Mouse (Mus musculus): Measurements from ENCODE around the gene Ets1.
A peak's percentile ranks its signal among the peaks of the same experiment; 100 is the strongest.

The Ets1 gene

DNA sequence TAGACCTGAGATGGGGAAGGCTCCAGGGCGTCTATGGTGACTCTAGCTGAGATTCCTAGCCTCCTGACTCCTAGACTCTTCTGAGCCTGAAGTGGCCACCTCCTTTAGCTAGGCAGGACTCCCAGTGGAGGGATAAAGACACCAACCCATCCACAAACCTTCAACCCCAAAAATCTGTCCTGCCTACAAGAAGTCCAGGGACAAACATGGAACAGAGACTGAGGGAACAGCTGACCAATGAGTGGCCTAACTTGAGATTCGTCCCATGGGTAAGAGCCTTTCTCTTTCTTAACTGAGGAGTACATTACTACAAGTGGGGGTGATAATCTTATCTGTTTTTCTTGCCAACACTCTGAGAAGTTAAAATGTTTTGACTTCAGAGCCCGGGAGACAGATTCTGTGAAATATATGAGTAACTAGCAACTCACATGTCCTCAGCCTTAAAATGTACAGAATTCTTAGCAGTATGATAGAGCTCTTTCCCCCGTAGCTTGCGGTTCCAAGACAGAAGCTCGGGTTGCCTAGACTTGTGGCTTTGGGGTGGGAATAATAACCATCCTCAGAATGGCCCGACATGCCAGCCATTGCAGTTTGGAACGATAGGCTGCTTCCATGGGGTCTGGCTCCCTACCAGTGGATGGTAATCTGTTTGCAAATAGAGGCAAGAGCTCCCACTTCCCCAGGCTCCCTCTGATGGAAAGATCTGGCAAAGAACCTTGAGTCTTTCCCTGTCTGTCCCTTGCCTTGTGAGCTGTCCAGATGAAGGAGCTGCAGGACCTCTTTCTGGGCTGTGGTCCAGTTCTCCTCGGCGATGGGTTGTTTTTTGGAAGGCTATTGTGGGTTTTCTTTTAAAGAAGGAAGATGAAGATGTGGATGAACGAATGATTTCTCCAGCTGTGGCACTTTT is 30.8 kb downstream of the Ets1 start:
- DNase-seq (ENCODE audit: low read depth, low spot score), result no peak

DNA sequence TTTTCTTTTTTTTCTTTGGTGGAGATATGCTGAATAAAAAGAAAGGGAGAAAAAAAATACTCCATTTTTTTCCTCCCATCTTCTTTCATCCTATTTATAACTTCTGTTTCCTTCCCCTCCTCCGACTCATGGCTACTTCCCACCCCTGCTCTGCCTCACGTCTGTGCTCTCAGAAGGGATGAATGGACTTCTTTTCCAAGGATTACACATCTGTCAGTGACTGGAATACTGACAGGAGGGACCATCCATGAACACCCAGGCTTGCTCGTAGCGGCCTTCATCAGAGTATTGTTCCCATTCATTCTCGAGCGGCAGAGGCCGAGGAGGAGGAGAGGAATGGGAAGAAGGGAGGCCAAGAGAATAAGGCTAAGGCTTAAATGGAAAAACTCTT is 31.5 kb downstream of the Ets1 start:
- DNase-seq (ENCODE audit: low read depth, low spot score), result no peak

DNA sequence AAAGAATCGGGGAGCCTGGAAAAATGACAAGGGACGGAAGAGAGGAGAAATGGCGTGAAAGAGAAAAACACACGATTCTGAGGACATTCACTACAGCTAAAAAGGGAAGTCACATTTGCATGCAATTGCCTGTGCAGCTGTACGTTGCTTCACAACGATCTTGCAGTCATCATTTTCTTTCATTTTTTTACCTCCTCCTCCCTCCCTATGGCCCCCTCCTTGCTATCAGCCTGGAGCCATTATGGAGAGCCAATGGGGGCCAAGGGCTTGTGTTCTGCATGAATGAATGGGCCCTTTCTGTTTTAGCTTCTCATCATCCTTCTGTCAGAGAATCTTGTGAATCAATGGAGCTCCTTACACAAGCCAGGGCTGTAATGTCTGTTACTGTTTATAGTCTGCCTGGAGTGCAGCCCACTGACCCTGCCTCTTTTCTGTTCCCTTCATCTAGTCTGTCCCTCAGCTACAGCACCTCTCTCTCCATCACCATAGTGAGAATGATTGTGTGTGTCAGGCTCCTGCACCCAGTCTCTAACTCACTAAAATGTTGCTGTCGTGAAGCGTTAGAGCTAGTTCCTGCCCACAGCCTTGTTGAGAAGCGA is 32.2 kb downstream of the Ets1 start:
- DNase-seq (ENCODE audit: low read depth, low spot score), result no peak

DNA sequence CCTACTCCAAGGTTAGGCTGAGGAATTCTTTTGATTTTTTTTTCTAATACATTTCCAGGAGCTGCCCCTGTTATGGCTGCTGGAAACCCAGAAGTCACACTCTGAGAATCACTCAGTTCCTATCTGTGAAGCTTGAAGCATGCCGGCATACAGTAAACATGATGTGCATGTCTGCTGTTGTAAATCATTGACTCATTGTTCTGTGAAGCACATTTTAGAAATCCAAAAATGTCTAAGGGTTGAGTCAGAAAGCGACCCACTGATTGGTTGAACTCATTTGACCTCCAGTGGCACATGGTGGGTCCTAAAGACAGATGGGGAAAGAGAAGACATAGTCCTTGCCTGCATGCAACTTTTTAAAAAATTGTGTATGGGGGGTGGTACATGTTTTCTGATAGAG is 33.4 kb downstream of the Ets1 start:
- no peak for DNase-seq (ENCODE audit: low read depth, low spot score)

DNA sequence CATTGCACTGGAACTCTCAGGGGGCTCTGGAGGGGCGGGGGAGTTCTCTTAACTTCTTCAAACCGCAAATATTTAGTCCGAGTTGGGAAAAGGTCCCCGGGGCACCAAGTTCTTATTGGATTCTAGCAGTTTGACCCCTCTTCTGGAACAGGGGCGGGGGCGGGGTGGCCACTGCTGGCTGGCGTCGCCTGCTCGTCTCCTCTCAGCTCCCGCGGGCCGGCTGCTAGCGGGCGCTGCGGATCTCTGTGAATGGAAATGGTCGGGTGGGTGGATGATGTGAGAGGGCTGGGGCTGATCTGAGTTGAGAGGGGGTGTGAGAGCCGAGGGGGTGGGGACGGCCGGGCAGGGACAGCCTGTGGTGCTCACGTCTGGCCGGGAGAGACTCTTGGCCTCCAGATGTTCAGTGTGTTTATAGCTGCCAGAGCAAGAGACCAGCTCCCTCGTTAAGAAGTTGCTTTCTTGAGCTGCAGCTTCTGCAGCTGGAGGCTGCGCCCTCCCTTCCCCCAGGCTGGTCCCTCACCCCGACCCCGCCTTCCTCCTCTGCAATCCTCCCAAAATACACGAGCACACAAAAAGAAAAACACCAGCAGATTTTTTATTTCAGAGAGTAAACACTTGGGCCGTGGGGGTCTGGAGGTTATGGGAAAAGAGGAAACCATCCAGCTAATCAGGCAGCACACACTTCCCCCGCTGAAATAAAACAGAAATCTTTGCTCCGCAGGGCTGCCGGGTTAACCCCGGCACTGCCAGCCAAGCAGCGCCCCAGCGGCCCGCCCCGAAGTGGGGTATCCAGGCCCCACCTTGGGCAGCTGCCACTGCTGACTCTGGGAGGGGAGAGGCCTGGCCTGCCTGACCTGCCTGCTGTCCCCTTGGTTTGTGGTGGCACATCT is 36.2 kb downstream of the Ets1 start:
- DNase-seq (ENCODE audit: low read depth, low spot score), result peak; percentile 73

DNA sequence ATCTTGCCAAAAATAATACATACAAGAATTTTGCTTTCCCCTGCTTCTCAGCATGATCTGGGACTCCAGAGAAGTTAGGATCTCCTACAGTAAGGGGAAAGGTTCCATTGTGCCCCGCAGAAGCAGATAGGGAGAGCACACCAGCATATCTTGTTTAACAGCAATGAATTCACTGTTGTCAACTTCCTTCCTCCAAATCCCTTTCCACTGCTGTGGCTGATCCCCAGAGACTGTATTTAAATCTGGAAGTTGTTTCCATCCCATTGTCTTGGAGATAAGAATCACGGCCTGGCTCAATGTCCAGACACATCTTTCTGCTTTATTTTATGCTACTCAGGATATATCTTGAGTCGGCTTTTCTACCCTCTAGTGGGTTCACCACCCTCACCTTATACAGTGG is 37.9 kb downstream of the Ets1 start:
- DNase-seq (ENCODE audit: low read depth, low spot score), result no peak

DNA sequence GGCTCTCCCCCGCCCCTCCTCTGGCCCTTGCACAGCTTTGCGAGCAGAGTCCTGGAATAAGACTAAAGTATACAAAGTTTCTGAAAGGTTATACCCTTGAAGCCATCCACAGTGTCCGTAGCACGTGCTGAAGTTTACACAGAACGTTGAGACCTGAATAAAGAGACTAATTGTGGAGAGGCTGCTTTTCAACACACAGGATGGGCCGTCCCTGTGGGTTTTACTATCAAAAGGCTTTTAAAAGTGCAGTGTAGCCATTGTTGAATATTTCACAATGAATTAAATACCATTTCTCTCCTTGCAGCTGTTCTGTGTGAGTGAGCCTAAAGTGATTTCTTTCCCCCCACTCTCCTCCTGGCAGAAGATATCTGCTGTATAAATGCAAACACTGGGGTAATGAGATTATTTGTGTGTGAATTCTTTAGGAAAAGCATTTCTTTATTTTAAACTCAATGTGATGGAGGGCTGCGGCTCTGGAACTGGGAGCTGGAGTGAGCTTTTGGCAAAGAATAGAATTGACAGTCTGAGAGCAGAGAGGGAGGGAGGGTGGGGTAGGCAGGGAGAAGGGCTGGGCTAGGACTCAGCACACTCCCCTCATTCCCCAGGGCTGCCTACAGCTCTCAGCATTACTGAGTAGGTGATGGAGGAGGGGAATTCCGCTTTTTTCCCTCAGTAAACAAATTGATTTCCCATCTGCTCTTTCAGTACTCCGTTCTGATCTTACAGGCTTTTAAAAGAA is 39.8 kb downstream of the Ets1 start:
- no peak for DNase-seq (ENCODE audit: low read depth, low spot score)

DNA sequence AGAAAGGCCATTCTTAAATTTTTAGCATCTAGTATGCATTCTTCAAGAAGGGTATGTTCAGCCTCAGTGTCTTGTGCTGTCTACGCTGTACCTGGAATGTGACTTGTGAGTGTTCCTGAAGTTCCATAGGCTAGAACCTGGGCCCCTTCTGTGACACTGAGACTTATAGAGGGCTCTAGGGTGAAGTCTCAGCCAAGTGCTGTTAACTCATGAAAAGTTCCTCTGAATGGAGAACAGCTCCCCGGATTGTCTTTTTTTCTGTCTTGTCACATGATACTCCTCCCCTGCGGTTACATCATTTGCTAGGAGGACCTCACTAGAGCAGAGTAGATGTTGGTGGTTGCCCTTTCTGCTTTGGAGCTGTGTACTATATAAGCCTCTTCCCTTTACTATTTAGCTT is 40.5 kb downstream of the Ets1 start:
- peak; percentile 43 for DNase-seq (ENCODE audit: low read depth, low spot score)

DNA sequence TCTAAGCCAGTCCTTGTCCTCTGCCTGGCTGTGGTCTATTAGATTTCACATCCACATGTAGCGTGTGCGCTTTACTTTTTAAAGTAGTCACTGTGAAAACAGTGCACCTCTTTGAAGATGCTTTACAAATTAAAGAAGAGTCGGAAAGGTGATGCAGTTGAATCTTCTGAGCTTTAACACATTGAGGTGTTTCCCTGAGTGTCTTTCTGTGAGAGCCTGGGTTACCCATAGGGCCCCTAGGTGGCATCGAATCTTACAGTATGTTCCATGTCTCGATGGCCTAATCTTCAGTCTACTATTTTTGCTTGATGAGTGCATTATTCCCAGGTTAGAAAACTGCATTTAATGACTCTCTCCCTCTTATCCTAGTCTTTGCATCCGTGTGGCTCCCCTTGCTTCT is 41.6 kb downstream of the Ets1 start:
- peak; percentile 39 for DNase-seq (ENCODE audit: low read depth, low spot score)

DNA sequence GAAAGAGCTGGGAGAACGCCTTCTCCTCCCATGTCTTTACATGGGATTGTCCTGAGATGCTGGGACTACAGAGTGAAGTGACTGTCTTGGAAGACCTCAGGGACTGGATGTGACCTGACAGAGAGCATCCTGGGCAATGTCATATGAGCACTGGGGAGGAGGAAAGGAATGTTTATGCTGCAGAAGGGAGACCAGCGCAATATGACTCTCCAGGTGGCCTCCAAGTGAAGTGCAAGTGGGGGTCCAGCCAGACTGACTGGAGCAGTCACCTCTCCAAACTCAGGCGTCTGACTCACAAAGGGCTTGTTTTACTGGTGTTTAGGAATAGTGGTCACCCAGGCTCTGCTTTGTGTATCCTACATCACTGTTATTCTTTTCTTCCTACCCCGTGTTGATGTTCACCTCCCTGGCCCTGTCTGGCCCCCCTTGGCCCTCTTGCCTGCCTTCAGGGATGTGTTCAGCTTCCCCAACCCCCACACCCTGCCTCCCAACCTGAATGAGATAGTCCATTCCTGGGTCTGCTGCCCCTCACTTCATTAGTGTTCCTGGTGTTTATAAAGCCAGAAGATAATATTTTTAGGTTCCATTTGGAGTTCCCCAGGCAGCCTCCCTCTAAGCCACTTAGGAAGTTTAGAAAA is 42.2 kb downstream of the Ets1 start:
- DNase-seq (ENCODE audit: low read depth, low spot score), result no peak

DNA sequence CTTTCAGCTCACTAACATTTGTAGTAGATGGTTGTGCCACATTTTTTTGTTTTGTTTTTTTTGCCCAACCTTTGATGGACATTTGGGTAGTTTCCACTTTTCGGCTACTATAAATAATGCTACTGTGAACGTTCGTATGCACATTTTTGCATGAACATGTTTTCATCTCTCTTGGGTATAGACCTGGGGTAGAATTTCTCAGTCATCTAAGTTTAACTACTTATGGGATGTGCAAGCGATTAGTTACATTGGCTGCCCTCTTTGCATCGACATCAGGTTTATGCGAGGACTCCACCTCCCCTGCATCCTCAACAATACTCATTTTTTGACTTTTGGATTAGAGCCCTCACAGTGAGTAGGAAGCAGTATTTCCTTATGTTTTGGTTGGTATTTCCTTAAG is 43.5 kb downstream of the Ets1 start:
- no peak for DNase-seq (ENCODE audit: low read depth, low spot score)

DNA sequence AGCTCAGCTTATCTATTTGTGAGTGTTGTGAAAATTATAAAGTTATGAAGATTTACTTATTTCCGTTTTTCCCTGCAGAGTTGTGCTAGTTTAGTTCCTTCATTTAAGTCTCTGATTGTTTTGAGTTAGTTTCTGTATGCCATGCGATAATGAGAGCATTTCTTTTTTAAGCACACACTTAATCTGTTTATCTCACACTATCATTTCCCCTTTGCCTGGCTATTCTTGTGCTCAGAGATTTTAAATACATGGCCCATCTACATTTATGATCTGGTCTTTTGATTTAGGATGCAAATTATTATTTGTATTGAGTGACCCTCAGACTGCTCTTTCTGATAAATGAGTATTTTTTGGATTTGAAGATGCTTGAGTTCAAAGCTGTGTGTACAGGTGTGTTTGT is 44.2 kb downstream of the Ets1 start:
- no peak for DNase-seq (ENCODE audit: low read depth, low spot score)

DNA sequence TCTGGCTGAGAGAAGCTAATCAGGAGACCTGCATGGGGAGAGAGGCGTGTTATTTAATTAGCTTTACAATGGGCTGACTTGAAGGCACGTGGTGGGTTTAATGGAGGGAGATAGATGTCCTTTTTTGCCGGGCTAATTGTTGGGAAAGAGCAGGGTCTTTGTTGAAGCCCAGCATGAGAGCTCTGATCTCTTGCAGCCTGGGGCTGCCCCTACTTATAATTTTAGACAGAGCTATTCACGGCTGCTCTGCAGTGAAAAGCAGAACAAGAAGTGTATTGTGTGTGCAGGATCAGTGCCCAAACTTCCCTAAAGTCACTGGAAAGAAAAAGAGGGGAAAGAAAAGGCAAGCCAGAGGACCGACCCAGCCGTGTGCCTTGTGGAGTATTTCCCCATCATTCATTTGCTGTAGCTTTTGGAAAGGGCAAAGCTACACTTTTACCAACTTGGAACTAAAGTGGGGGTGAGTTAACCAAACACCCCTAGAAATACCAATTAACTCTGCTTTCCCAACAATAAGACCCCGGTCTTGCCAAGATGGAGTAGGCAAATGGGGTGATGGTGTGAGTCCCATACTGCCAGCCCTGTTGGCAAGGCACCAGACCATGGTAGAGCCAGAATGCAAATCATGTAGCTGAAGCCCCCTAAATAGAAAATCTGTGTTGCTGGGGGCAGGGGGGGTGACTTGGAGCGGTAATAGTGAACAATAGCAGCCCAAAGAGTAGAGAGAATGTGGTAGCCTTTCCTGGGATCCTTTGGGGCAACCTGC is 50.0 kb downstream of the Ets1 start:
- DNase-seq (ENCODE audit: low read depth, low spot score), result no peak

DNA sequence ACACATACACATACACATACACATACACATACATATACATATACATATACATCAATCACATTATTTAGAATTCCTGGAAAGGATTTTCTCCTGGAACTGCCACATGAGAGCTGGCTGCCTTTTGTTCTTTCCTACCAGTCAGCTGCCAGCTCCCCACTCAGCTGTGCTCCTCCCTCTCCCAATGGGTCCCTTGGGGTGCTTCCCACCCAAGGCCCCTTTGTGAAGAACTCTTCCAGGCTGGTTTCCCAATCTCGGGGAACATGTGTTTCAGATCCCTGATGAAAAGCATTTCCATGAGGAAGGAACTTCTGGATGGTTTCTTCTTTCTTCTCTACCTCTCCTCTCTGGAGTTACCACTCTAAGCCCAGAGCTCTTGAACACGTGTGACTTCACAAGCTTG is 52.3 kb downstream of the Ets1 start:
- no peak for DNase-seq (ENCODE audit: low read depth, low spot score)

DNA sequence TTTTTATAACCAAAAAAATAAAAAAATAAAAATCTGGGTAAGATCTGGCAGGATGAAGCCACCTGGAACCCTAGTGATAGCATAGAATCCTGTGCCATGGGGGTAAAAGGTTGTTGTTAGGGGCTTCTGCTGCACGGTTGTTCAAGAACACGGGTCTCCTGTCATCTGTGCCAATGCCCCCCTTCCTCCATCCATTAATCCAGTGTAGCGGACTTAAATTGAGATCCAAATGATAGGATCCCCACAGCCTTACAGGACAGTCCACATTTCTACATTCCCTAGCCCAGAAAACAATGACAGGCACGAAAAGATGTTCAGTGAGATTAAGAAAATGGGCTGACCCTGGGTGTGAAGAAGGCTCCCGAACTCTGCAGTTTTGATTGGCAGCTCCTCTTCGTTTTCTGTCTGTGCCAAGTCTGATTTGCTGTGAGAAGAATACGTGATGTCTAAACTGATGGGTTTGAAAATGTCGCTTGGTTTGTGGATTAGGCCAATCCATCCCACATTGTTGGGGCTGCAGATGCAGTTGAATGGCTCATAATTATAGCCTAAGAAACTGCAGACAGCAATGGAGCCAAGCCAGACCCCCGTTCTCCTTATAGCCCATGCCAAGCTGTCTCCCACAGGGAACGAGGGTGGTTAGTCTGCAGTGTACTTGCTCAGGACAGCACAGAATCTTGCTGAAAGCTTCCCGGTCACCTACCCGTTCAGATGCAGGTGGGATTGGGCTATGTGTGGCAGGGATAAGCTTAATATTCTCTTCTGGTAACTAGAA is 55.3 kb downstream of the Ets1 start:
- DNase-seq (ENCODE audit: low read depth, low spot score), result no peak

DNA sequence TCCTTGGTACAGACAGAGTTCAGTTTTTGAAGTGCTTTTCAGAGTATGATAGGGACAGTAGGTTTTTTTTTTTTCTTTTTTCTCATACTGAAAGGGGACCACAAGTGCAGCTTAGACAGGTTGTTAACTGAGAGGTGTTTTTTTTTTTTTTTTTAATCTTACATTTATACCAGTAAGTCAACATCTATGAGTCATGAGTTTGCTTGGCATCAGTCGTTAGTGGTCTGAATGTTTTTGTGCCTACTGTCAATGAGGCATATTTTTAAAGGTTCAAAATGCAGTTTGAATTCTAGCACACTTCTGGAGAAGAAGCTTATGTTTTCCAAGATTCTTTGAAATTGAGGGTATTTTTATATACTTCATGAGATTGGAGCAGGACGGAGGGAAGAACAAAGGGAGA is 56.9 kb downstream of the Ets1 start:
- peak; percentile 30 for DNase-seq (ENCODE audit: low read depth, low spot score)

DNA sequence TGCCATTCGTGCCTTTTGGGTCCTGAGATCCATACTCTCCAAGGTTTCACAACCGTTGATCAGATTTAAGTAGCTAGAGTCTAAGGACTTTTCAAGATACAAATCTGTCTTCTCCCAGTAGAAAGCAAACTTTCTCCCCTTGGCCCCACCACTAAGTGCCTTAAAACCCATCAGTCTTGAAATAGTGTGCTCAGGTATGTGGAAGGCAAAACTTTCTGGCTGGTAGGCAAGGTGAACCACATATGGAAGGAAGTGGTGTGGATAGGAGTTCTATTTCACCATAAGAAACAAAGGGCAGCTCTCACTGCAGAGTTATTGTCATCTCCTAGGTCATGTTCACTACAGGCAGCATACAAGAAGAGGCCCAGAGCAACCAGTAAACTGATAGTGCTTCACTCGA is 57.4 kb downstream of the Ets1 start:
- peak; percentile 34 for DNase-seq (ENCODE audit: low read depth, low spot score)

DNA sequence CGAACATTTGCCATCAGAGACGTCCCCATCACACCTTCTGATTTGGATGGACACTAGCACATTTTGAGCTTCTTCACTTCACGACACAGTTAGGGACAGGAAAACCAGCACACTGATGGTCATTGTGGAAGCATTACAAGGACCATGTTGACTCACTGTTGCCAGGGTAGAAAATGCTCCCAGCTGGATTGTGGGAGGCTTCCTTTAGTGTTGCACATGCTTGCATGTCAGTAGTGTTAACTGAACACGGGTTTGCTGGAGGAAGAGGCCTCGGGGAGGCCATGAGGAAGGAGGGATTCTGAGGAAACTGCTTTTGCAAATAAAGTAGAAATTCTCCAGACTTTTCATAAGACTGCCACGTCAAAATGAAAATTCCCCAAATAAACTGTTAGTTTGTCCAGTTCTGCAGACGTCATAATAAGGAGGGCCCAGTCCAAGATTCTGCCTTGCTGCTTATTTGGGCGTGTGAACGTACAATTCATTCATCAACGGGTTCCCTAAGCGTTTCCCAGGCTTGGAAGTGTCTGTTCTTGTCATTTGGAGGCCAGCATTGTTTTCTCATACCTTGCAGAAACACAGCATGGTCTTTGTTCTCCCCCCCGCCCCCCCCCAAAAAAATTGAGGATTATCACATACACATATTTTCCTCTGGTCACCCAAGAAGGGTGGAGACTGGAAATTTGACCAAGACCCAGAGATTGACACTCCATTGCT is 58.2 kb downstream of the Ets1 start:
- no peak for DNase-seq (ENCODE audit: low read depth, low spot score)

DNA sequence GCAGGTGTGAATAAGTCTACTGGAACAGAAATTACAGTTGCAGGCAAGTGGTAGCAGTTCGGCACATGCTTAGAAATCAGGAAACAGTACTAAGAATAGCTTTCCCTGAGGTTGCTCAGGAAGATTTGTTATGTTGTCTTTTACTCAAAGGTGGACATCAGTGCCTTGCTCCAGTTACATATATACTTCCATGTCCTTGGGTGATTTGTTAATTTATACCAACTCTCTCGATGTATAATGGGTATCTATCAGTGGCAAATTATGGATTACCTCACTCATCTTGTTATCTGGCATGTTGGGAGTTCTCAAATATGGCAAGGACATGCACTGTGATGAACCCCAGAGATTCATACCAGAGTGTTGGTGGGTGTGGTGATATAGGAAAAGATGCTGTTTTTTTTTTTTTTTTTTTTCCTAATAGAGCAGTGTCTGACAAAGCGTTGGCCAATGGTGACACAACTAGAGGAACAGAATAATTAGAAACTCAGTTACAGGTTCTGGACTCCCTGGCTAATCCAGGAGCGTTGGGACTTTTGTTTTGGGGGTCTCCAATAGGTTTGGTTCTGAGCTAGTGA is 59.0 kb downstream of the Ets1 start:
- peak; percentile 29 for DNase-seq (ENCODE audit: low read depth, low spot score)

Data from CD4-positive helper T cell, adult 2 months (primary cell).